Mouse (Mus musculus): Measurements from ENCODE around the gene Slc6a8. TPM values are rescaled to one million over a fixed set of nuclear protein-coding genes. Genes with fewer than 3 reads are reported as not detected.

Gene Slc6a8
- total and polyA plus RNA-seq, 3 experiments: 0.70 to 4.2 (median 2.2) TPM

DNA sequence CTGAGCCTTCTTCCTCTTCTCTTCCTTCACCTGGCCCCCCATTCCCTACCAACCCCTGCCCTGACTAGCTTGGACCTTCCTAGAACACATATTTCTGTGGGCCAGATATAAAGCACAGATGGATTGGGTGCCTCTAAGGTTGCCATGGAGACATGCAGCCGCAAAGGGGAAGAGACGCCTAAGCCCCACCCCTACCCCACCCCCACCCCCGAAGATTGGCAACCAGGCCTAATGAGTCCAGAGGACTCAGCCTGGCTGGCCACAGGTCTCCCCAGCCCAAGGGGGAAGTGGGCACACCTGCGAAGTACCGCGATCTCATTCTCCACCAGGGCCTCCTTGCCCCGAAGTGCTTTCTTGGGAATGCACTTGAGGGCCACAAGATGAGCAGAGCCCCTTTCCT lies 14.6 kb upstream of the Slc6a8 start:
- Histone ChIP-seq H3K27me3 (replicated peaks) (no peaks in the 10 kb centered on the region), H3K79me2 (replicated peaks; ENCODE audit: control insufficient read depth, extremely low read depth, insufficient read depth, poor library complexity, severe bottlenecking) (no peaks in the 10 kb centered on the region), H3K9ac (ENCODE audit: insufficient read depth, low read depth) (no peak overlapping the region), H3K27ac (ENCODE audit: insufficient read depth, low read depth) (no peak overlapping the region), H3K4me2 (ENCODE audit: insufficient read depth, low read depth, poor library complexity, severe bottlenecking) (no peak overlapping the region), H3K9me3 (replicated peaks; ENCODE audit: low read length) (no peaks in the 10 kb centered on the region), H3K4me1 (ENCODE audit: control insufficient read depth in 1 of 2, insufficient read depth in 2 of 2) (peaks cover 4 to 13% of the 10 kb centered on the region in 2 experiments; a peak in 3 of 4 replicates), H3K36me3 (replicated peaks in 1 of 2; ENCODE audit: control insufficient read depth in 1 of 2, insufficient read depth in 1 of 2, low read length in 1 of 2) (no peaks in the 10 kb centered on the region), H3K4me3 (replicated peaks in 1 of 3; ENCODE audit: low read depth in 2 of 3, low read length in 2 of 3, poor library complexity in 1 of 3) (no peak overlapping the region)
- in situ Hi-C loops (cut with MboI; ENCODE audit: low pct_ligation_motif_present, low pct_unique_long_range_greater_than_20kb, low sequenced_read_pairs) (loop anchor here (25.0 kb wide), 1 partner anchor 646 kb away; no protein-coding TSS in a partner anchor), dilution Hi-C loops (cut with MboI; ENCODE audit: extremely low pct_ligation_motif_present, extremely low pct_unique_long_range_greater_than_20kb, low sequenced_read_pairs) (no loop called here)
- no peak for TF ChIP-seq BHLHE40 (IDR thresholded peaks at IDR 0.05; ENCODE audit: low read depth, low read length)
- TF ChIP-seq JUN (IDR thresholded peaks at IDR 0.05; ENCODE audit: insufficient read depth, low read depth, low read length): no peak
- TF ChIP-seq ETS1 (conservative IDR thresholded peaks at IDR 0.05; ENCODE audit: low read depth, low read length): no peak
- TF ChIP-seq USF1 (IDR thresholded peaks at IDR 0.05; ENCODE audit: low read depth, low read length): no peak
- TF ChIP-seq MEF2A (IDR thresholded peaks at IDR 0.05; ENCODE audit: borderline replicate concordance, low read depth, low read length): no peak
- no peak for TF ChIP-seq ZNF384 (IDR thresholded peaks at IDR 0.05; ENCODE audit: low read depth, low read length)
- DNase-seq (ENCODE audit: extremely low read depth): no peak

GRCm38 (mm10) chrX:73658936-73659574 lies 13.9 kb upstream of the Slc6a8 start:
- H3K4me2 ChIP-seq (ENCODE audit: insufficient read depth, low read depth, poor library complexity, severe bottlenecking): no peak overlapping the region
- peaks cover 4 to 13% of the 10 kb centered on the region in 2 experiments; a peak in 3 of 4 replicates for H3K4me1 ChIP-seq (ENCODE audit: control insufficient read depth in 1 of 2, insufficient read depth in 2 of 2)
- no peaks in the 10 kb centered on the region for H3K79me2 ChIP-seq (replicated peaks; ENCODE audit: control insufficient read depth, extremely low read depth, insufficient read depth, poor library complexity, severe bottlenecking)
- no peak overlapping the region for H3K9ac ChIP-seq (ENCODE audit: insufficient read depth, low read depth)
- no peak for TF ChIP-seq CTCF (conservative IDR thresholded peaks at IDR 0.05 in 1 of 2, IDR thresholded peaks at IDR 0.05 in 1 of 2; ENCODE audit: low read depth in 2 of 2, low read length in 2 of 2)
- no peak for TF ChIP-seq SMC3 (IDR thresholded peaks at IDR 0.05; ENCODE audit: low read depth, low read length)
- no peak for TF ChIP-seq MXI1 (IDR thresholded peaks at IDR 0.05; ENCODE audit: low read depth, low read length)
- TF ChIP-seq ETS1 (conservative IDR thresholded peaks at IDR 0.05; ENCODE audit: low read depth, low read length): no peak
- no peak for TF ChIP-seq TCF12 (IDR thresholded peaks at IDR 0.05; ENCODE audit: low read depth, low read length)
- no peak for TF ChIP-seq UBTF (IDR thresholded peaks at IDR 0.05; ENCODE audit: low read depth, low read length)
- no peak for TF ChIP-seq ZMIZ1 (IDR thresholded peaks at IDR 0.05; ENCODE audit: low read depth, low read length)
- no peak for TF ChIP-seq JUN (IDR thresholded peaks at IDR 0.05; ENCODE audit: insufficient read depth, low read depth, low read length)
- no peak for TF ChIP-seq MAZ (IDR thresholded peaks at IDR 0.05; ENCODE audit: low read depth, low read length)
- TF ChIP-seq PAX5 (IDR thresholded peaks at IDR 0.05; ENCODE audit: low read length): no peak
- no peak for TF ChIP-seq BHLHE40 (IDR thresholded peaks at IDR 0.05; ENCODE audit: low read depth, low read length)
- TF ChIP-seq NRF1 (IDR thresholded peaks at IDR 0.05; ENCODE audit: low read depth, low read length): no peak
- TF ChIP-seq MYC (IDR thresholded peaks at IDR 0.05; ENCODE audit: low read depth, low read length): no peak
- TF ChIP-seq EP300 (IDR thresholded peaks at IDR 0.05; ENCODE audit: low read length): no peak
- TF ChIP-seq E2F4 (IDR thresholded peaks at IDR 0.05; ENCODE audit: insufficient replicate concordance, low read depth, low read length): no peak
- no peak for TF ChIP-seq JUND (conservative IDR thresholded peaks at IDR 0.05; ENCODE audit: low read depth, low read length)
- TF ChIP-seq MAX (IDR thresholded peaks at IDR 0.05; ENCODE audit: low read length): no peak
- no peak for TF ChIP-seq RAD21 (IDR thresholded peaks at IDR 0.05; ENCODE audit: low read depth, low read length)
- H3K36me3 ChIP-seq (replicated peaks in 1 of 2; ENCODE audit: control insufficient read depth in 1 of 2, insufficient read depth in 1 of 2, low read length in 1 of 2): no peaks in the 10 kb centered on the region
- in situ Hi-C loops (cut with MboI; ENCODE audit: low pct_ligation_motif_present, low pct_unique_long_range_greater_than_20kb, low sequenced_read_pairs): loop anchor here (25.0 kb wide), 1 partner anchor 647 kb away; no protein-coding TSS in a partner anchor
- dilution Hi-C loops (cut with MboI; ENCODE audit: extremely low pct_ligation_motif_present, extremely low pct_unique_long_range_greater_than_20kb, low sequenced_read_pairs): no loop called here
- no peak overlapping the region for H3K4me3 ChIP-seq (replicated peaks in 1 of 3; ENCODE audit: low read depth in 2 of 3, low read length in 2 of 3, poor library complexity in 1 of 3)
- DNase-seq (ENCODE audit: extremely low read depth): no peak
- H3K9me3 ChIP-seq (replicated peaks; ENCODE audit: low read length): no peaks in the 10 kb centered on the region
- H3K27ac ChIP-seq (ENCODE audit: insufficient read depth, low read depth): no peak overlapping the region
- no peaks in the 10 kb centered on the region for H3K27me3 ChIP-seq (replicated peaks)

Data from CH12.LX (cell line).